Mouse (Mus musculus) olfactory bulb, adult 2 months (tissue): ENCODE results near the gene Fbxl2. TPM values are rescaled to one million over a fixed set of nuclear protein-coding genes. Genes with fewer than 3 reads are reported as not detected.
A peak's percentile ranks its signal among the peaks of the same experiment; 100 is the strongest.

Experiments used
- H3K27ac ChIP-seq: fragments of 200-500 bp; 2 replicates; pipeline ENCODE4 v1.5.1; 2012; ENCODE audit warnings: low read depth, low read length; ENCODE audit not compliant: insufficient read depth
- H3K4me1 ChIP-seq: fragments of 200-500 bp; 2 replicates; pipeline ENCODE4 v1.6.1; 2012; ENCODE audit warnings: low read length; ENCODE audit not compliant: control insufficient read depth, insufficient read depth
- H3K4me3 ChIP-seq: fragments of 200-500 bp; 2 replicates; pipeline ENCODE4 v1.5.1; 2012; ENCODE audit warnings: mild to moderate bottlenecking, low read depth, low read length, moderate library complexity; ENCODE audit not compliant: insufficient read depth
- CTCF ChIP-seq: fragments of 200-500 bp; IDR thresholded peaks from 2 replicates; pipeline ENCODE4 v1.5.1; 2012; ENCODE audit warnings: low read depth, mild to moderate bottlenecking, low read length, moderate library complexity; ENCODE audit not compliant: insufficient read depth
- POLR2A ChIP-seq: fragments of 200-500 bp; IDR thresholded peaks from 2 replicates; pipeline ENCODE4 v1.6.1; 2012; ENCODE audit warnings: mild to moderate bottlenecking, low read depth, low read length, moderate library complexity; ENCODE audit not compliant: insufficient read depth
- WGBS: fragments of 180-500 bp; shearing (Covaris S2); methylation state at CpG from one replicate; pipeline ENCODE4 v1.1.7; 2018; 5-methylcytosine and 5-hydroxymethylcytosine counted together
- polyA plus RNA-seq: library from polyadenylated mRNA; stranded (reverse); fragments of >200 nt; gene quantifications from 2 replicates; pipeline ENCODE4 v1.2.4, GENCODE M21; 2012; ENCODE audit warnings: low replicate concordance; ENCODE audit not compliant: missing spikeins, insufficient read depth, insufficient read length

The Fbxl2 gene
- polyA plus RNA-seq, 1 experiment, result not detected

- no peak for TF ChIP-seq POLR2A
- TF ChIP-seq CTCF, result no peak
- H3K4me1 ChIP-seq, result peaks cover 16% of the 10 kb centered on the region
- no peak overlapping the region; the same call in 1 of the 2 replicates for H3K27ac ChIP-seq
- 26% methylated on average over 5 of the region's 5 CpGs for WGBS
- no peak overlapping the region for H3K4me3 ChIP-seq
Measured at GRCm38 (mm10) chr9:113935638-113936037, 110.4 kb downstream of the Fbxl2 start.

- H3K4me1 ChIP-seq, result peaks cover 10% of the 10 kb centered on the region
- TF ChIP-seq POLR2A, result no peak
- no peak for TF ChIP-seq CTCF
Measured at GRCm38 (mm10) chr9:113932501-113932900, 113.5 kb downstream of the Fbxl2 start.

GRCm38 (mm10) chr9:113932100-113932470, 113.9 kb downstream of the Fbxl2 start:
- 1% methylated on average over 8 of the region's 8 CpGs for WGBS
- no peak overlapping the region for H3K27ac ChIP-seq
- no peak for TF ChIP-seq CTCF
- no peak for TF ChIP-seq POLR2A
- H3K4me3 ChIP-seq, result peak overlapping the region; percentile 89
- peaks cover 10% of the 10 kb centered on the region for H3K4me1 ChIP-seq

More at GRCm38 (mm10) chr9:113932501-113932900, 113.5 kb downstream of the Fbxl2 start:
- 14% methylated on average over 11 of the region's 11 CpGs for WGBS
- Histone ChIP-seq H3K27ac (no peak overlapping the region), H3K4me3 (peak overlapping the region; percentile 89)

GRCm38 (mm10) chr9:113931375-113932099, 114.5 kb downstream of the Fbxl2 start:
- TF ChIP-seq CTCF (no peak), POLR2A (no peak)
- 3% methylated on average over 90 of the region's 91 CpGs for WGBS
- Histone ChIP-seq H3K27ac (no peak overlapping the region), H3K4me1 (peaks cover 10% of the 10 kb centered on the region), H3K4me3 (peak overlapping the region; percentile 89)

- Histone ChIP-seq H3K27ac (peak within 1 kb of the TSS; percentile 93), H3K4me1 (peaks cover 10% of the 10 kb centered on the region), H3K4me3 (peak within 1 kb of the TSS; percentile 89)
- TF ChIP-seq CTCF (no peak), POLR2A (no peak)
- 6% methylated on average over 70 of the region's 86 CpGs for WGBS
Measured at GRCm38 (mm10) chr9:113930534-113931374, 115.2 kb downstream of the Fbxl2 start, which contains the start of gene Ubp1. Gene Ubp1, plus strand, starts transcription at chr9:113930934.

- no peak overlapping the region for H3K4me3 ChIP-seq
- 49% methylated on average over 1 of the region's 1 CpGs for WGBS
Measured at GRCm38 (mm10) chr9:113929676-113930075, 116.3 kb downstream of the Fbxl2 start.

GRCm38 (mm10) chr9:113928591-113928990, 117.4 kb downstream of the Fbxl2 start:
- TF ChIP-seq POLR2A, result no peak
- no peak for TF ChIP-seq CTCF
- no peak overlapping the region for H3K27ac ChIP-seq
- H3K4me3 ChIP-seq, result no peak overlapping the region
- H3K4me1 ChIP-seq, result peaks cover 8% of the 10 kb centered on the region
- 87% methylated on average over 4 of the region's 4 CpGs for WGBS

More at GRCm38 (mm10) chr9:113929676-113930075, 116.3 kb downstream of the Fbxl2 start:
- no peak for TF ChIP-seq POLR2A
- TF ChIP-seq CTCF, result no peak
- Histone ChIP-seq H3K4me1 (peaks cover 8% of the 10 kb centered on the region), H3K27ac (no peak overlapping the region)

GRCm38 (mm10) chr9:113924883-113925282, 121.1 kb downstream of the Fbxl2 start:
- H3K27ac ChIP-seq, result no peak overlapping the region
- WGBS, result 92% methylated on average over 5 of the region's 5 CpGs
- H3K4me3 ChIP-seq, result no peak overlapping the region
- H3K4me1 ChIP-seq, result no peaks in the 10 kb centered on the region
- TF ChIP-seq CTCF (no peak), POLR2A (no peak)

GRCm38 (mm10) chr9:113922677-113923076, 123.3 kb downstream of the Fbxl2 start:
- TF ChIP-seq CTCF (no peak), POLR2A (no peak)
- H3K4me3 ChIP-seq, result no peak overlapping the region
- no peaks in the 10 kb centered on the region for H3K4me1 ChIP-seq
- H3K27ac ChIP-seq, result no peak overlapping the region
- WGBS, result 95% methylated on average over 5 of the region's 5 CpGs
